Mouse (Mus musculus) inflammation-experienced regulatory T-cells, adult 6 months (primary cell): Measurements from ENCODE around the gene Hdgfl3. TPM values are rescaled to one million over a fixed set of nuclear protein-coding genes. Genes with fewer than 3 reads are reported as not detected.

Experiments used
- ATAC-seq: one replicate; pipeline ENCODE4 v1.8.0; 2017
- polyA plus RNA-seq, 3 experiments: library from polyadenylated mRNA; unstranded; fragments of 100-300 nt; shearing (Covaris generic); gene quantifications; one replicate each; pipeline ENCODE4 v1.2.1; 2017

Gene Hdgfl3
- polyA plus RNA-seq: 10 to 100 TPM in 2 of 3 experiments, 1 to 10 TPM in 1; 6.9 to 10.4 (median 10.1) TPM

GRCm38 (mm10) chr7:81934267-81934745, at the start of gene Hdgfl3:
Gene Hdgfl3 (minus strand): TSS chr7:81934473.
- ATAC-seq: peak; percentile 32

GRCm38 (mm10) chr7:81983651-81984050, 49.4 kb upstream of the Hdgfl3 start:
- ATAC-seq: no peak

- no peak for ATAC-seq
Measured at GRCm38 (mm10) chr7:81978304-81978703, 44.0 kb upstream of the Hdgfl3 start.

- ATAC-seq: no peak
Measured at GRCm38 (mm10) chr7:81974616-81975015, 40.3 kb upstream of the Hdgfl3 start.

- ATAC-seq: no peak
Measured at GRCm38 (mm10) chr7:81973939-81974338, 39.7 kb upstream of the Hdgfl3 start.

GRCm38 (mm10) chr7:81973339-81973738, 39.1 kb upstream of the Hdgfl3 start:
- ATAC-seq: no peak

GRCm38 (mm10) chr7:81968975-81969374, 34.7 kb upstream of the Hdgfl3 start:
- no peak for ATAC-seq

GRCm38 (mm10) chr7:81968451-81968850, 34.2 kb upstream of the Hdgfl3 start:
- ATAC-seq: no peak

GRCm38 (mm10) chr7:81966195-81966594, 31.9 kb upstream of the Hdgfl3 start:
- no peak for ATAC-seq

GRCm38 (mm10) chr7:81959704-81960103, 25.4 kb upstream of the Hdgfl3 start:
- ATAC-seq: peak; percentile 52

- peak; percentile 74 for ATAC-seq
Measured at GRCm38 (mm10) chr7:81954208-81954846, 20.1 kb upstream of the Hdgfl3 start.

- no peak for ATAC-seq
Measured at GRCm38 (mm10) chr7:81950499-81950898, 16.2 kb upstream of the Hdgfl3 start.

GRCm38 (mm10) chr7:81945398-81945797, 11.1 kb upstream of the Hdgfl3 start:
- no peak for ATAC-seq

GRCm38 (mm10) chr7:81934806-81935205, 533 bp upstream of the Hdgfl3 start:
- no peak for ATAC-seq

GRCm38 (mm10) chr7:81933601-81934266, 539 bp downstream of the Hdgfl3 start:
- peak; percentile 45 for ATAC-seq

- peak; percentile 7 for ATAC-seq
Measured at GRCm38 (mm10) chr7:81933061-81933600, 1.1 kb downstream of the Hdgfl3 start.

- ATAC-seq: peak; percentile 57
Measured at GRCm38 (mm10) chr7:81932521-81933045, 1.7 kb downstream of the Hdgfl3 start.

GRCm38 (mm10) chr7:81928998-81929397, 5.3 kb downstream of the Hdgfl3 start:
- peak; percentile 70 for ATAC-seq

- ATAC-seq: peak; percentile 77
Measured at GRCm38 (mm10) chr7:81921379-81921952, 12.8 kb downstream of the Hdgfl3 start.

GRCm38 (mm10) chr7:81920314-81920713, 14.0 kb downstream of the Hdgfl3 start:
- no peak for ATAC-seq

GRCm38 (mm10) chr7:81918316-81918715, 16.0 kb downstream of the Hdgfl3 start:
- ATAC-seq: no peak

- no peak for ATAC-seq
Measured at GRCm38 (mm10) chr7:81904926-81905325, 29.3 kb downstream of the Hdgfl3 start.

GRCm38 (mm10) chr7:81904094-81904493, 30.2 kb downstream of the Hdgfl3 start:
- no peak for ATAC-seq
